Mouse (Mus musculus): ENCODE results near the gene Rnf145.

- TF ChIP-seq EP300 (IDR thresholded peaks at IDR 0.05; ENCODE audit: insufficient read depth, low read depth, low read length) (no peak), CTCF (IDR thresholded peaks at IDR 0.05; ENCODE audit: low read depth, low read length) (no peak)
Measured at GRCm38 (mm10) chr11:44538101-44538500, 19.3 kb downstream of the Rnf145 start.

Data from ES-Bruce4 (cell line).